Mouse (Mus musculus): ENCODE data around the gene Vipr1. TPM values are rescaled to one million over a fixed set of nuclear protein-coding genes. Genes with fewer than 3 reads are reported as not detected.

Vipr1 gene
- total RNA-seq, 2 experiments from 2014 or later = 1.3 to 1.7 TPM

DNA sequence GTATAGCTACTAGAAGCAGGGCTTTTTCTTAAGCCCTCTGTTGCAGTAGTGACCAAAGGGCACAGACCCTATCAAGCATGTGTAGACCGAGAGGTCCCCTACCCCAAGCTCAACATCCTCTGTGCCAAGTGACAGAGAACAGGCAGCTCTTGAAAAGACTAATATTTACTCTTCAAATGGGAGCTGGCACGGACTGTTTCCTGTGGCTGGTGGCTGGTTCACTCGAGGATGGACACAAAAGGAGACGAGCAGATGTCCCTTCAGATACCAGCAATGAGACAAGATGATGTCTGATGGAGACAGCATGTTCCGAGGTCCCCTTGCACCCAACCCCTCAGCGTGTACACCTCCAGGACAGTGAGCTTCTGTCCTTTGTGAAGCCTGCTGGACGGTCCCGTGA lies 35.0 kb downstream of the Vipr1 start:
- DNase-seq = no peak

DNA sequence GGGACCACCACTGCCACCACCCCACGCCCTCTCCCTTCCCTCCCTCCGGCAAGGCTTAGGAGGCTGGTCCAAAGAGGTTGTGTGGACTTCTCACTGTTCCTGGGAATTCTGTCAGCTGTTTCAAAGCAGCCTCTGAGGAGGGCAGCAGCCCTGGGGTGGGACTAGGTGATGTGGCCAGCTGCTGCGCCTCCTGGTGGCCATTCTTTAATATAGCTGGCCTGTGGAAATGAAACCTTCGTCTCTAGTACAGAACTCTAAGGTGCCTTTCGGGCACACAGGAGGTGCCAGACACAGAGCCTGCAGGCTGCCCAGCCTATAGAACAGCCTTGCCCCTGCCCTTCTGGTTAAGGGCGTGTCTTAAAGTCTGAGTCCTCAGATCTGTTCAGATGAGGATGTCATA lies 37.0 kb downstream of the Vipr1 start:
- peak; percentile 56 to 62 for DNase-seq

DNA sequence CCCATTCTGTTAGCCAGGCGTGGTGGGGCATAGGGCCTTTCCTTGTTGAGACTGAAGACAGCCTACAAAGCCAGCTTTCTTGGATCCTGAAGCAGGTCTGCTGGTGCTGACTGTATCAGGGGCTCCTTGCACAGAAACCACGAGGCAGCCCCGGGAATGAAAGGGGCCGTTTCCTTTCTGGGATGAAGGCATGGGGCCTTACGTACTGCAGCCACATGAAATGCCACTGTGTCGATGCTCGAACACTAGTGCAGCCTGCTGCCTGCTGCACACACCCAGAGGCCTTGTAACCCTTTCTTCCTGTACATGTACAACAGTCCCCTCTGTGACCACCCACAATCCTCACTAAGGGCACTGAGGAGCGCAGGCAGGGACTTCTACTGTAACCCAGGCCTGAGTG lies 38.7 kb downstream of the Vipr1 start:
- no peak for DNase-seq

GRCm38 (mm10) chr9:121682037-121682680 lies 39.6 kb downstream of the Vipr1 start:
- DNase-seq = no peak

DNA sequence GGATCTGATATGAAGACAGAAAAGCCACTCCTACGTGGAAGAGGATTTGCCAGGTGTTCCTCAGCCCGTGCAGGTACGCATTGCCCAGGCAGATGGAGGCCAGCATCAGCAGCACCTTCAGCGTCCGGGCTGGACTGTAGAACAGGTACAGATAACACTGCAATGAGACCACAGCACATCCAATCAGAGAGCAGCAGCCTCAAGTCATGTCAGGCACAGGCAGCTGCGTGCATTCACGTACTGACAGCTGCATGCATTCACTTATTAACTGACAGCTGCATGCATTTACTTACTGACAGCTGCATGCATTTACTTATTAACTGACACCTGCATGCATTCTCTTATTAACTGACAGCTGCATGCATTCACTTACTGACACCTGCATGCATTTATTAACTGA lies 42.2 kb downstream of the Vipr1 start:
- DNase-seq = no peak

DNA sequence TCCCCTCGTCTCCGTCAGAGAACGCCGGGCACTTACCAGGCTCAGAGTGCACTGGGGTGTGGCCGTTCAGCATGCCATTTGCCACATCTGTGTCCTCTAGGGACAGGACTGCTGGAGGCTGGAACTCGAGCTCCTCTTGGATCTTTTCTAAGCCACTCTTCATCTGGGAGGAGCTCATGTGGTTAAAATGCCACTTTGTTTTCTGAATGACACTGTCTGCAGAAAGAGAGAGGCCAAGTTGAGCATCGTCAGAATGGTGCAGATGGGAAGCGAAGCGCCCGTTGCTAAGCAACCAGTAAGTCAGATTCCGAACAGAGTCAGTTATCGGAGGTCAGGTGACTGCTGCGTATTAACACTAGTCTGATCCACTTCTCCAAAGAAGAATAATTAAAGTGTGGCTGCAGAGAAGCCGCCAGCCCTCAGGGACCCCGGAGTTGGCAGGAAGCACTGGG lies 47.7 kb downstream of the Vipr1 start:
- no peak for DNase-seq

- no peak for DNase-seq
These were observed 48.2 kb downstream of the Vipr1 start for GRCm38 (mm10) chr9:121690734-121691133.

DNA sequence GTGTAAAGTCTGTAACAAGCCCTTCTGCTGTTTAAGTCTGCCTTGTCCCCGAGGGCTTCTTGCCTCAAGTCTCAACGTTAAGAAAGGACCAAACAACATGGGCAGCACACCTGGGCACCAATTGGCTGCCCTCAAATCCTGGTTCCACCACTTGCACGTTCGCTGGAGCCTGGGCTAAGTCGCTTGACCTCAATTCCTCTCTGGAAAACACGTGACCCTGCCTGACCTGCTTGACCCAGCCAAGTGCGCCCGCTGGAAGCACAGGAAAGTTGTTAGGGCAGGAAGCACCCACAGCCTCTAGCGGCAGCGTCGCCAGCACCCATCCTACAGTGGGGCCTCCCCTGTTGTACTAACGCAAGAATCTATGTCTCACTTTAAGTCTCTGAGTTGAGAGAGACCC lies 52.2 kb downstream of the Vipr1 start:
- no peak for DNase-seq

DNA sequence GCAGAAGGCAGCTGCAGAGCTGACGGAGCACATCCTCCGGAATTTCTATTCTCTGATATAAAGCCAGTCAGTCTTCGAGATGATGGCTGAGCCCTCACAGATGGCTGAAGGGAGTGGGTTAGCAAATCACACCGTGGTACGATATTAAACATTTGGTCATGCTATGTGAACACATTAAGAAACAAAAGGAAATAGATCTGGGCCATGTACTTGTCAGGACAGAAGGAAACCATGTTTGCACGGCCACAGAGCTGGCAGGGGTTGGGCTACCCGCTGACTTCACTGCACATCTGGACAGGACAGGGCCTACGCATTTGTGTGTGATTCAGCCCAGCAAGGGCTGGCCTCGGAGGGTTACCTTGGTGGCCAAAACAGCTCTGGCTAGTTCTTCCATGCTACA lies 54.1 kb downstream of the Vipr1 start:
- no peak for DNase-seq

DNA sequence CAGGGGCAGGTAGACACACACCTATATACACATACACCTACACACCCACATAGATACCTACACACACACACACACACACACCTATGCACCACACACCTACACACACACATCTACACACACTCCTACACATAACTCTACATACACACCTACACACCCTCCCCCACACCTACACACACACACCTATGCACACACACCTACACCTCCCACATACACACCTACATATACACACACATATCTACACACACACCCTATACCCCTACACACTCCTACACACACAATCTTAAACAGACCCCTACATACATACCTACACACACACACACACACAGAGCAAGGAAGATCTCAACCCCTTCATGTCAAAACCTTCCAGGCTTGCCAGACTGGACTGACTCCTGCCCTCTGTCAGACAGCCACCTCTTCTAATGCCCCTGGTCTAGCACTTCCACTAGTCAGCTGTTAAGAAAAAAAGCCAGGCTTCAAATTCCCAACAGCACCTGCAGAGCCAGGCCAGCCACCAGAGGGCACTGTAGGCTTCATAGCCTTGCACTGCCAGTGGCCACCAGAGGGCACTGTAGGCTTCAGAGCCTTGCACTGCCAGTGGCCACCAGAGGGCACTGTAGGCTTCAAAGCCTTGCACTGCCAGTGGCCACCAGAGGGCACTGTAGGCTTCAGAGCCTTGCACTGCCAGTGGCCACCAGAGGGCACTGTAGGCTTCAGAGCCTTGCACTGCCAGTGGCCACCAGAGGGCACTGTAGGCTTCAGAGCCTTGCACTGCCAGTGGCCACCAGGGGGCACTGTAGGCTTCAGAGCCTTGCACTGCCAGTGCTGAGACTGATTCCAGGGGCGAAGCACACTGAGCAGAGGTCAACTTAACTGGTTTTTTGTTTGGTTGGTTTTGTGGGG lies 54.9 kb downstream of the Vipr1 start:
- peak; percentile 47 to 69 for DNase-seq

- no peak for DNase-seq
These were observed 61.7 kb downstream of the Vipr1 start for GRCm38 (mm10) chr9:121704261-121704645.

GRCm38 (mm10) chr9:121704646-121705625 lies 62.4 kb downstream of the Vipr1 start, which contains the start of gene Sec22c:
Gene Sec22c (minus strand): TSS chr9:121705490.
- DNase-seq = peak; percentile 94 to 96

- no peak for DNase-seq
These were observed 63.6 kb downstream of the Vipr1 start for GRCm38 (mm10) chr9:121706029-121706675.

GRCm38 (mm10) chr9:121707801-121708200 lies 65.3 kb downstream of the Vipr1 start:
- DNase-seq = no peak

GRCm38 (mm10) chr9:121708506-121709486 lies 66.3 kb downstream of the Vipr1 start:
- DNase-seq = no peak

GRCm38 (mm10) chr9:121709898-121710583 lies 67.5 kb downstream of the Vipr1 start, which contains the start of gene Ss18l2:
Gene Ss18l2 (plus strand): TSS chr9:121710329.
- DNase-seq = peak; percentile 99

DNA sequence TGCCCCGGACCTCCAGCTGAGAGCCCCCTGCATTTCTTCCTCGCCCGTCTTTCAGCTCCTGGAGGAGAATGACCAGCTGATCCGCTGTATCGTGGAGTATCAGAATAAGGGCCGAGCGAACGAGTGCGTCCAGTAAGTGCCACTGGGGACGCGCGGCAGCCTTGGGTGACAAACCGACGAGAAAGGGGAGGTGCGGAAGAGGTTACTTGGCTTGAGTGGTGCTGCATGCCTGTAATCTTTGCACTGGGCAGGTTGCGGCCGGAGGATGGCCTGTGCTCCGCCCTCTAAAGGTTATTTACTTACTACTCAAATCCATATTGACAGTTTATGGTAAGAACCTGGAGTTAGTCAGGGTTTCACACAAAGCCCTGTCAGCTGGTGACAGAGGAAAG lies 68.1 kb downstream of the Vipr1 start:
- DNase-seq = no peak

DNA sequence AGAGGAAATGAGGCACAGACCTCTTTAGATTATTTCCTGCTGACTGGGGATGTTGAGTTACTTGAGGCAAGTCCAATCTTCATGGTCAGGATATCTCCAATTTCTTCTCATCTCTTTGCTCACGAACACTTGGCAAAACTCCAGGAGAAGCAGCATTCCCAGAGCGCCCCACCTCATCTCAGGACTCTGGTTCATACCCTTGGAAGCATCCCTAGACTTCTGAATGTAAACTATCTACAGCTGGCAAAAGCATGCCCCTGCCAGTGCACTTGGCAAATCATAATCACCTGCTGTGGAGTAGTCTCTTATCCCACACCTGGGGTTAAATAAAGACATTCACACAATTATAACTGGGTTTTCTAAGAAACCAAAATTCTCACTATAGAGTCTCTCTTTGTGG lies 74.5 kb downstream of the Vipr1 start:
- DNase-seq = no peak

DNA sequence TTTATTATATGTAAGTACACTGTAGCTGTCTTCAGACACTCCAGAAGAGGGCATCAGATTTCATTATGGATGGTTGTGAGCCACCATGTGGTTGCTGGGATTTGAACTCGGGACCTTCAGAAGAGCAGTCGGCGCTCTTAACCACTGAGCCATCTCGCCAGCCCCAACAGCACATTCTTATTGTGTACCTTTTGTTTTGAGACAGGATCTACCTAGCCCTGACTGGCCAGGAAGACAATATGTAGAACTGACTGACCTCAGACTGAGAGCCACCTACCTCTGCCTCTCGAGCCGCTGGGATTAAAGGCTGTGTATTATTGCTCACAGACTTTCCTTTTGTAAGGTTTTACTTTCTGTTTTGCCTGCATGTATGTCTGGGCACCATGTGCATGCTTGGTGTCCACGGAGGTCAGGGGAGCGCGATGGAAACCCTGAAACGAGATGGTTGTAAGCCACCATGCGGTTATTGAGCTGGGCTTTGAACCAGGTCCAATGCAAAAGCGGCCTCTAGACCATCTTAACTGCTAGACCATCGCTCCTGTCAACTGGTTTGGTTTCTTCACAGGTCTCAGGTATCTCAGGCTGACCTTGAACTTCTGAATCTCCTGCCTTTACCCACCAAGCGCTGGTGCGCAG lies 75.7 kb downstream of the Vipr1 start:
- no peak for DNase-seq

Measured in heart, adult 18-20 months (tissue).